Mouse (Mus musculus) testis, postnatal 14 days (tissue): Measurements from ENCODE around the gene Olfr1510.
"Not testable (repeated sequence)": the region's sequence is repeated elsewhere in the genome, so short reads cannot be mapped to it uniquely, and the experiment has no call there.

Experiments
- DNase-seq: peaks from one replicate; pipeline ENCODE4 v3.0.0; 2021; ENCODE audit warnings: low spot score

Gene Olfr1510

GRCm38 (mm10) chr14:52414273-52414672 lies at the start of gene Olfr1510:
TSS of gene Olfr1510 (minus strand) at chr14:52414373.
- DNase-seq = no peak

DNA sequence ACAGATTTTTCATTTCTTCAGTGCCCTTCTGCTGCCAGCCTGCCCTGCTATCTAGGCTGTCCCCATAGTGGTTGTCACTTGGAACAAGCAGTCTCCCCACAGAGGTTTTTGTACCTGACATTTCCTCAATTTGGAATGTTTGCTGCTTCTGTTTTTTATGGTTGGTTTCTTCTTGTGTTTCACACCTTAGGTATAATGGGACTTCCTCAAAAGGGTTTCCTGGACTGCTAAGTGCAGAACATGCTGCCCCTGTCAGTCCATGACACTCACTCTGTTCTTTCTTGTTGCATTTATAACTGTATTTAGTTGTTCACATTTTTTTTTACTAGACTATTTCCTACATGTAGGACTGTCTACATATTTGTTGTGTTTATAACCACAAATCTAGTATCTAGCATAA lies 47.8 kb upstream of the Olfr1510 start:
- no peak for DNase-seq

DNA sequence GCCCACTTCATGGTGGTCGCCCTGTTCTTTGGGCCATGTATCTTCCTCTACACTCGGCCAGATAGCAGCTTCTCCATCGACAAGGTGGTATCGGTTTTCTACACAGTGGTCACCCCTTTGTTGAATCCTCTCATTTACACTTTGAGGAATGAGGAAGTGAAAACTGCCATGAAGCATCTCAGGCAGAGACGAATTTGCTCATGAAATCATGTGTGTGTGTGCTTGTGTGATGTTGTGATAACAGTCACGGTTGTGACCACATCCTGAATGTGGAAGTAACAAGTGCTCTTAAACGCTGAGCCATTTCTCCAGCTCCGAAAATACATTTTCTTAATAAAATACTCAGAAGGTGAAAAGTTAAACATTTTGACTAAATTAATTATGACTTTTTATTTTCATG lies 37.0 kb upstream of the Olfr1510 start:
- DNase-seq = no peak

DNA sequence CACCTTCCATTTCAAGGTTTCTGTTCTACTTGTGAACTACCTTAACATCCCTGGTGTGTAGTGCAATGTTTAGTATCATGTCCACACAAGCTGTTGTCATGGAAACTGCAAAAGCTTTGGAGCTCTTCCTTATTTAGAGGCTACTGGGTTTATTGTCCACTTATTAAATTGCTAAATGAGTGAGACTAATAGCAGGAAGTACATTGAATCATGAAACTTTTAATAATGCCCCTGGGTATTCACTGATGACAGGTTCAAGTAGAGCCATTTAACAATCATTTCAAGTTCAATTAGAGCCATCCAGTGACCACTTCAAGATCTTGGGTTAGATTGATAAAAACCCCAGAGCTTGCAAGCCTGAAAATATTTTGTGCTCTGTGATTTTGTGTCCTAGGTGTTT lies 28.5 kb upstream of the Olfr1510 start, which contains the start of gene Olfr1509:
TSS of gene Olfr1509 (plus strand) at position 301 of the 400 bp plus-strand sequence.
- no peak for DNase-seq

- no peak for DNase-seq
Measured at GRCm38 (mm10) chr14:52427686-52428085, 13.5 kb upstream of the Olfr1510 start.

DNA sequence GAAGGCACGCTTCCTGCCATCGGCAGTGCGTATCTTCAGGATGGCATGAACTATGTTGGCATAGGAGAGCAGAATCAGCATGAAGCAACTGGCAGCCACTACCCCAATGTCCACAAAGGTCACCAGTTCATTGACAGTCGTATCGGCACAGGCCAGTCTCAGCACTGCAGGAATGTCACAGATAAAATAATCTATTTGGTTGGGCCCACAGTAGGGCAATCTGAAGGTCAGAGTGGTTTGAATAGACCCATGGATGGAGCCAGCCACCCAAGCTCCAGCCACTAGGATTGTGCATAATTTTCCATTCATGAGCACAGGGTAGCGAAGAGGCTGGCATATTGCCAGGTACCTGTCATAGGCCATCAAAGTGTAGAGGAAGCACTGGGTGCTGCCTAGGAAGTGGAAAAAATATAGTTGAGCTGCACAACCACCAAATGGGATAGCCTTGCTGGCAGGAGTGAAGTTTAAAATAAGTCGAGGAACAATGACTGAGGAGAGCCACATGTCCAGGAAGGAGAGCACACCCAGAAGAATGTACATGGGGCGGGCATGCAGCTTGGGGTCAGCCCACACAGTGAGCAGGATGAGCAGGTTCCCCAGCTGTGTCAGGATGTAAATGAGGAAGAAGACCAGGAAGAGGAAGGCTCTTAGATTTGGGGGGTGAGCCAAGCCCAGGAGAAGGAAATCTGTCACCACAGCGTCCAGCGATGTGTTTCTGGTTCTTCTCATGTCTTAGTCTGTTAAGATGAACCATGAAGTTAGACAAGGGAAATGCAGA lies 3.8 kb downstream of the Olfr1510 start:
- not testable (repeated sequence) for DNase-seq

DNA sequence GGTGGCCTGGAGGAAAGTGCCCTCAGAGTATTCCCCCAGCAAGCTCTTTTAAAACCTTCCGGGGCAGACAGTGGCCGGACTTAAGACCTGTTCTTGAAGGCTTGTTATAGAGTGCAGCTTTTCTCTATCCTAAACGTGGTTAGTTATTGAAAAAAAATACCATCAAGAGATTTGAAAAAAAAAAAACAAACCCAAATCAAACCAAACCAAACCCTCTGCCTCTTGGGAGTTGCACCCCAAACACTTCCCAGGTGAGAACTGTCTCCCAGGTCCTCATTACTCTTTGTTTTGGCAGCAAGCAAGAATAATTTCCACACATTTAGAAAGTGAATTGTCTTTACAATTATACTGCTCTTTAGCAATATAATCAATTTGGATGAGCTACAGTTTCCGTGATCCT lies 16.9 kb downstream of the Olfr1510 start, which contains the start of gene Olfr1511:
TSS of gene Olfr1511 (minus strand) at position 101 of the 400 bp plus-strand sequence.
- no peak for DNase-seq

DNA sequence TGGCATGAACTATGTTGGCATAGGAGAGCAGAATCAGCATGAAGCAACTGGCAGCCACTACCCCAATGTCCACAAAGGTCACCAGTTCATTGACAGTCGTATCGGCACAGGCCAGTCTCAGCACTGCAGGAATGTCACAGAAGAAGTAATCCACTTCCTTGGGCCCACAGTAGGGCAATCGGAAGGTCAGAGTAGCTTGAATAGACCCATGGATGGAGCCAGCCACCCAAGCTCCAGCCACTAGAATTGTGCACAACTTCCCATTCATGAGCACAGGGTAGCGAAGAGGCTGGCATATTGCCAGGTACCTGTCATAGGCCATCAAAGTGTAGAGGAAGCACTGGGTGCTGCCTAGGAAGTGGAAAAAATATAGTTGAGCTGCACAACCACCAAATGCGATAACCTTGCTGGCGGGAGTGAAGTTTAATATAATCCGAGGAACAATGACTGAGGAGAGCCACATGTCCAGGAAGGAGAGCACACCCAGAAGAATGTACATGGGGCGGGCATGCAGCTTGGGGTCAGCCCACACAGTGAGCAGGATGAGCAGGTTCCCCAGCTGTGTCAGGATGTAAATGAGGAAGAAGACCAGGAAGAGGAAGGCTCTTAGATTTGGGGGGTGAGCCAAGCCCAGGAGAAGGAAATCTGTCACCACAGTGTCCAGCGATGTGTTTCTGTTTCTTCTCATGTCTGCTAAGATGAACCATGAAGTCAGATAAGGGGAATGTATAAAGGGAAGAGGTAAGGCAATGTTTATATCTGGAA lies 23.9 kb downstream of the Olfr1510 start:
- DNase-seq = not testable (repeated sequence)

DNA sequence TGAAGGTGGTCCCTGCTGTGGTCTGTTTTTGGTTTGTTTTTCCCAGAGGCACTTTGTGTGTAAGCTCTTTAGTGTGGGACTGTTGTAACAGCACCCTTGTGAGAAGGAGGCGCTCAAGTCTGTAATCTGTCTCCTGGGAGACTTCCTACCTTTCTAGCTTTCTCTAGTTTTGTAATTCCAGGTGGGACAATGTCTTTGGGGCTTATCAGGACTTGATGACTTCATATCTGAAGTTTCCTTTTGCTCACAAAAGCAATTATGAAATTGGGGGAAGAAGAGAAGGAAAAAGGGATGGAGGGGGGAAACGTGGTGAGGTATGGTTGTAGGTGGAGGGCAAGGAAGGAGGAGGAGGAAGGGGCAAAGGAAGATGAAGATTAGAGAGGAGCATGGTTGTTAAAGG lies 35.1 kb downstream of the Olfr1510 start, which contains the start of gene Olfr1512:
TSS of gene Olfr1512 (minus strand) at position 101 of the 400 bp plus-strand sequence.
- DNase-seq = no peak

DNA sequence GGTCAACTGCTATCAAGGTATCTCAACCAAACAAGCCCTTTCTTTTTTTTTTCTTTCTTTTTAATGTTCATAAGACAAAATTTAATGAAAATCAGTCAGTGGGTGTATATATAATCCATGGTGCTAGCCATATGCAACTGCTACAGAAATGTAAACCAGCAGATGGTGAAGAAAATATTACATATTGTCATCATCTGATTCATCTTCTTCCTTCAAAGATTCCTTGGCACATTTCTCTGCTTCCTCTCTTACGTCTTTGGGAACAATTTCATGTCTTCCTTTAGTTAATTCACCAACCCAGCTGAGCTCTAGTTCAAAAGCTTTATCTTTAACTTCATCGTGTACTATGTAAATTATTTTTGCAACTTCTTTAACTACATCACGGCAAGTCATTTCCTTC lies 45.4 kb downstream of the Olfr1510 start:
- DNase-seq = no peak
